Mouse (Mus musculus) ES-Bruce4 (cell line): ENCODE data around the gene Armc9. TPM values are rescaled to one million over a fixed set of nuclear protein-coding genes. Genes with fewer than 3 reads are reported as not detected.
A peak's percentile ranks its signal among the peaks of the same experiment; 100 is the strongest.

Experiments
- H3K27ac ChIP-seq: 2 replicates; pipeline ENCODE4 v1.5.1; 2012; ENCODE audit warnings: low read length, inconsistent platforms; ENCODE audit not compliant: insufficient read depth
- H3K27me3 ChIP-seq: 2 replicates; pipeline ENCODE4 v1.6.1; 2012; ENCODE audit warnings: mild to moderate bottlenecking, low read length, inconsistent platforms; ENCODE audit not compliant: control insufficient read depth, poor library complexity, insufficient read depth, severe bottlenecking
- H3K36me3 ChIP-seq: 2 replicates; pipeline ENCODE4 v1.6.1; 2012; ENCODE audit warnings: inconsistent platforms, mild to moderate bottlenecking, low read length, moderate library complexity; ENCODE audit not compliant: control insufficient read depth, poor library complexity, insufficient read depth, severe bottlenecking
- H3K4me1 ChIP-seq: one replicate; pipeline ENCODE4 v1.8.1; 2011; ENCODE audit warnings: low read length; ENCODE audit not compliant: control insufficient read depth, insufficient read depth
- H3K4me3 ChIP-seq: 2 replicates; pipeline ENCODE4 v1.5.1; 2011; ENCODE audit warnings: low read depth, mild to moderate bottlenecking, low read length
- H3K9ac ChIP-seq: 2 replicates; pipeline ENCODE4 v1.6.1; 2012; ENCODE audit warnings: low read depth, mild to moderate bottlenecking, inconsistent platforms; ENCODE audit not compliant: poor library complexity, severe bottlenecking
- H3K9me3 ChIP-seq: replicated peaks from 2 replicates; pipeline ENCODE4 v1.6.1; 2012; ENCODE audit warnings: mild to moderate bottlenecking, low read length, inconsistent platforms; ENCODE audit not compliant: control insufficient read depth, poor library complexity, insufficient read depth, severe bottlenecking
- CTCF ChIP-seq: IDR thresholded peaks from one replicate; pipeline ENCODE4 v1.8.1; 2011; ENCODE audit warnings: low read depth, low read length
- EP300 ChIP-seq: IDR thresholded peaks from 2 replicates; pipeline ENCODE4 v1.6.1; 2011; ENCODE audit warnings: low read depth, low read length; ENCODE audit not compliant: insufficient read depth
- POLR2A ChIP-seq: IDR thresholded peaks from one replicate; pipeline ENCODE4 v1.8.1; 2011; ENCODE audit warnings: low read length; ENCODE audit not compliant: insufficient read depth
- polyA plus RNA-seq: library from polyadenylated mRNA; stranded (reverse); fragments of >200 nt; gene quantifications from 2 replicates; pipeline ENCODE4 v1.2.4, GENCODE M21; 2011; ENCODE audit warnings: low read depth; ENCODE audit not compliant: missing spikeins, insufficient read depth, insufficient read length

Gene Armc9
- polyA plus RNA-seq, 1 experiment = 13.7 TPM

DNA sequence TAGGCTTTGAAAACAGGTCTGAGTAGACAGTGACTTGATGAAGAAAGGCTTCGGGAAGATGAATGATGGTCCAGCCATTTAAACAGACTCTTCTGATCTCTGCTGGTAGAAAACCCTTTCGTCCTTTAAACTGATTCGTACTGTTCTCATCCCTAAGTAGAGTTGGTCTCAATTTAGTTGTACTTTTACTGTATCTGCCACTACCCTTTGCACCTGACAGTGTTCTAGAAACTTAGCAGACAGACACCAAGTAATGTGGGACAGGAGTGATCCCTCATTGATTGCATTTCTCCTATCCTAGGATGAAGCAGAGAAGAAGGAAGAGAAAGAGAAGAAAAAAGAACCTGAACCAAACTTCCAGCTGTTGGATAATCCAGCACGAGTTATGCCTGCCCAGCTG, 21.2 kb upstream of the Armc9 start, which contains the start of gene Gm21972:
Gene Gm21972 (plus strand): TSS at position 301 of the 400 bp plus-strand sequence.
- Histone ChIP-seq H3K9me3 (no peaks in the 10 kb centered on the region), H3K36me3 (peaks cover 62% of the 10 kb centered on the region), H3K9ac (no peak within 1 kb of the TSS), H3K4me1 (no peaks in the 10 kb centered on the region), H3K27me3 (no peaks in the 10 kb centered on the region), H3K27ac (no peak within 1 kb of the TSS), H3K4me3 (no peak within 1 kb of the TSS)
- TF ChIP-seq POLR2A = no peak
- no peak for TF ChIP-seq CTCF
- no peak for TF ChIP-seq EP300

DNA sequence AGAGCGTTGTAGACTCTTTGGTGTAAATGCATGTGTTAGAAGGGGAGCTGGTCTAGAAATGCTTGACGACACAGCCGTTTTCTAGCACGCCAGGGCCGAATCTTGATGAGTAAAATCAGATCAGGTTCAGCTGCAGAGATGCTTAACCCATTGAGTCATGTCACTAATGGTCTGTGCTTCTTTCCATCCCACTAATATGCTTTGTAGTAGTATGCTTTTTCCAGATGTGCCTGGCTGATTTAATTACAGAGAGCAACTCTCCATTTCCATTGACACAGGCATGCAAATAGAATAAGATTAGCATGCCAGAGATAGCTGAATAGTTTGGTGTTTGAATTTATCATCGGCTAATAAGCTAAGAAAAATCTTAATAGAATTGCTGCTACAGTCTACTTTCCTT, 19.3 kb upstream of the Armc9 start:
- Histone ChIP-seq H3K4me1 (no peaks in the 10 kb centered on the region), H3K36me3 (peaks cover 61% of the 10 kb centered on the region), H3K9me3 (no peaks in the 10 kb centered on the region), H3K9ac (no peak overlapping the region), H3K27ac (no peak overlapping the region), H3K27me3 (no peaks in the 10 kb centered on the region), H3K4me3 (no peak overlapping the region)
- TF ChIP-seq POLR2A (no peak), EP300 (no peak), CTCF (no peak)

DNA sequence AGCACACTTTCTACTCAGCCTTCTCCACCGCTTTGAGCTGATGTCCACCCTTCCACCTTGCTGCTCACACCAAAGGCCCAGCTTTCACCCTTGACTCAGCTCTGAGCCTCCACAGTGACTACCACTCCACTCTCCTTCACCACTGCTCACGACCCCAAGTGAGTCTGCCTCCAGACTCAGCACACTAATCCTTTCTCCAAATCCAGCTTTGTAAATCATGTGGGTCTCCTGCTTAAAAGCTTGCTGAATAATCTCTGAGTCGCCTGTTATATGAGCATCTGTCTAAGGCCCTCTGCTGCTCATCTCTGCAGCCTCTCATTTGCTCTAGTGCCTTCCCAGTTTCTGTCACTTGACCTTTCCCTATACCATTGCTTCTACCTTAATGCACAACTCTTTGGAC, 13.5 kb upstream of the Armc9 start:
- Histone ChIP-seq H3K27me3 (no peaks in the 10 kb centered on the region), H3K27ac (no peak overlapping the region), H3K9ac (no peak overlapping the region), H3K4me1 (no peaks in the 10 kb centered on the region), H3K4me3 (no peak overlapping the region), H3K36me3 (peaks cover 29% of the 10 kb centered on the region), H3K9me3 (no peaks in the 10 kb centered on the region)
- no peak for TF ChIP-seq CTCF
- TF ChIP-seq EP300 = no peak
- TF ChIP-seq POLR2A = no peak

DNA sequence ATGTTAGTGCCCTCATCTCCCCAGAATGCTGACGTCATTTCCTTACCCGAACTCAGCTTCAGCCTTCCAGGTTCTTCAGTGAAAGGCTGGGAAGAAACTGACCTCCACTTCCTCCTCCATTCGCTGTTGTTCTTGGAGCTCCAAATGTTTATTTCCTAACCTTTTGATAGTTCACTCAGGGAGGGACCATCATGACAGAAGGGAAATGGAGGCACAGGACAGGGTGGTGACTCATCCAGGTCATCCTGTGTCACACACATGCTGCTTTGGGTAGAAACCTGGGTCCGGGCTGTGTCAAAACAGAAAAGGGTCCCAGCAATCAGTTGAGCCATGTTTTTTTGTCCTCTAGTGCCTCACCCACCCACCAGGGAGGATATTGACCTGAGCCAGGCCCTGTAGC, 11.4 kb upstream of the Armc9 start:
- TF ChIP-seq CTCF (no peak), EP300 (no peak), POLR2A (no peak)
- no peak overlapping the region for H3K27ac ChIP-seq

DNA sequence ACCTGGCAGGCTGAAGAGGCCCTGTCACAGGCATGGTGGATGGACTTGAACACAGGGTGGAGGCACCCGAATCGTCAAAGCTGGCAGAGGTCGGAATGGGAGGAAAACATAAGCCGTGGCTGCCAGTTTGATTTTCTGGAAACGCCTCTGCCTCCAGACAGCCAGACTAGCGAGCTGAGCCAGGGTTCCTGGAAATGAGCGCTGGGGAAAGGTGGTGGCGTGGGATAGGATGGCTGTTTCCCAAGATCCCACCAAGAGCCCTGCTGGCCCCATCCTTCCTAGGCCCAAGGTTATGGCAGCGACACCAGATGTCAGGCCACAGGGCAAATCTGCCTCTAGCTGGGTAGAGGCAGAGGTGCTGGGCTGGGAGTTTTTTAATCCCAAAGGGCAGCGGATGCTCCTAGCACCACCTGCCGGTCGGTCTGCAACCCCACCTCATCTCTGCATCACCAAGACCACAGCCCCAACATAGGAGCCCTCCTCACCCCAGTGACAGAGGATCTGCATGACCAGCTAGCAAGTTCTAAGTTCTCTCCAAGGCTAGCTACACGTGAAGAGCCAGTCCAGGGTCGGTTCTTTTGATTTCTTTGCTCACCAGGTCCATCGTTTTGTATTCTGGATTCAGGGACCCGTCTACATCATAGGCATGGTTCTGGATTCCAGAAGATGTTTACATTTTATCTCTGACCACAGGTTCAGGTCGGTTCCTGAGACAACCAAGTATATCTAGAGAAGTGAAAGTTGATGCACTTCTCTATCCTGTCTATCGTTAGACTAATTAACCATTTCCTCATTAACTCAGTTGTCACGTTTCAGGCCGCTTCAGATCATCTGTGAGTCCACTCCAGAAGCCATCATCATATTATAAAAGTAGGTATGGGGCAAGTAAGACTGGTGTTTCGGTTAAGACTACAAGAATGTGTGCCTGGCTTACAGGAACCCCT, 10.3 kb upstream of the Armc9 start:
- no peak for TF ChIP-seq POLR2A
- TF ChIP-seq EP300 = peak; percentile 23; the same call in 1 of the 2 replicates
- TF ChIP-seq CTCF = peak; percentile 69
- peaks cover 2% of the 10 kb centered on the region for H3K36me3 ChIP-seq
- no peak overlapping the region for H3K27ac ChIP-seq
- H3K9me3 ChIP-seq = no peaks in the 10 kb centered on the region
- H3K9ac ChIP-seq = no peak overlapping the region
- H3K4me3 ChIP-seq = no peak overlapping the region
- no peaks in the 10 kb centered on the region for H3K27me3 ChIP-seq
- no peaks in the 10 kb centered on the region for H3K4me1 ChIP-seq

More for the DNA sequence above, 11.4 kb upstream of the Armc9 start:
- Histone ChIP-seq H3K36me3 (peaks cover 13% of the 10 kb centered on the region), H3K9ac (no peak overlapping the region), H3K27me3 (no peaks in the 10 kb centered on the region), H3K4me1 (no peaks in the 10 kb centered on the region), H3K4me3 (no peak overlapping the region), H3K9me3 (no peaks in the 10 kb centered on the region)

DNA sequence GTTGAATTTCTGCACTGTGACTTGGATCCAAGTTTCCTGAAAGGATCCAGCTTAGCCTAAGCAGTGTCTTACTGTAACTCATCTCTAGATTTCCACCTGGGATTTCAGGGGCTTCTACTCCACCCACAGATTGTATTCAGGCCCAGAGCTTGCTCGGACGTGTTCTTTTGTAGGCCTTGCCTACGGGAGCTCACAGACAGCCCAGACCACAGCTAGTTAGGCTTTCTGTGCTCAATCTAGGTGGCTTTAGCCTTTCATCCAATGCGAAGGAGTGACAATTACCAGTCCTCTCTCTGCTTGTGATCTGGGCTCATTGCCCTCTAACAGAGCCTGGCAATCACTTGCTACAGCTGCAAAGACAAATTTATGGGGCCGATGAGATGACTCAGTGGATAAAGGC, 8.3 kb upstream of the Armc9 start:
- Histone ChIP-seq H3K27ac (no peak overlapping the region), H3K36me3 (no peaks in the 10 kb centered on the region), H3K4me3 (no peak overlapping the region), H3K4me1 (no peaks in the 10 kb centered on the region), H3K9me3 (no peaks in the 10 kb centered on the region), H3K9ac (no peak overlapping the region), H3K27me3 (no peaks in the 10 kb centered on the region)
- TF ChIP-seq CTCF = no peak
- TF ChIP-seq EP300 = no peak
- no peak for TF ChIP-seq POLR2A
